Mouse (Mus musculus) urinary bladder, postnatal 14 days (tissue): ENCODE data around the gene Rnf17.

ENCODE experiments used
- DNase-seq: peaks from one replicate; pipeline ENCODE4 v3.0.0; 2021; ENCODE audit warnings: low spot score

Rnf17 gene

GRCm38 (mm10) chr14:56512084-56512483, 109.7 kb downstream of the Rnf17 start:
- no peak for DNase-seq

- DNase-seq, result no peak
Measured at GRCm38 (mm10) chr14:56514775-56515174, 112.4 kb downstream of the Rnf17 start.

DNA sequence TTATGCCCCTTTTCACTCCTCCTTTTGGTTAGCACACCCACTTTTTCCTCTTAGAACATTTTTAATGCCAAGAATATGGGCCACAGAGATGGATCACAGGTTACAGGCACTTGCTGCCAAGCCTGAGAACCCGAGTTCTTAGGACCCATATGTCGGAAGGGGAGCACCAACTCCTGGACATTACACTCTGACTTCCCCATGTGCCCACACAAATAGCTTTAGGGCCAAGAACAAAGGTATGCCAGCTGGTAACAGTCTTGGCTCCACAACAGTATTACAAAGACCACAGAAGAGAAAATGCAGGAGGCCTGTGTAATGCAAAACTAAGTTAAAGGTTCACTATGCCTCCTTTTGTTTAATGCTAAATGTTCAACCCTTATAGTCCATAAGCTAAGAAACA, 128.4 kb downstream of the Rnf17 start:
- no peak for DNase-seq

DNA sequence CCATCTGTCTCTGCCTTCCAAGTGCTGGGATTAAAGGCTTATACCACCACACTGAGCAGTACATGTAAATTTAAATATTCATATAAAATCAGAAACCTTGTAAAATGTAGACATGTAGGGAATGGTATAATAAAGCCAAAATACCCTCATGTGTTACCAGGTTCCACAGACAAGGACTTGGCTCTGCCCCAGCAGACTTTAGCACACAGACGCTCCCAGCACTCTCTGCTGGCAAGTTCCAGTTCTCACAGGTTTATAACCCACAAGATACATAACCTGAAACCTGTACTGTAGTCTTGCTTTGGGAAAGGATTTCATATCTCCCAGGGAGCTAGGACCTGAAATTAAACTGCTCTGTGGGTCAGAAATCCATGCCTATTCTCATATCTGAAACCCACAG, 142.6 kb downstream of the Rnf17 start:
- no peak for DNase-seq

DNA sequence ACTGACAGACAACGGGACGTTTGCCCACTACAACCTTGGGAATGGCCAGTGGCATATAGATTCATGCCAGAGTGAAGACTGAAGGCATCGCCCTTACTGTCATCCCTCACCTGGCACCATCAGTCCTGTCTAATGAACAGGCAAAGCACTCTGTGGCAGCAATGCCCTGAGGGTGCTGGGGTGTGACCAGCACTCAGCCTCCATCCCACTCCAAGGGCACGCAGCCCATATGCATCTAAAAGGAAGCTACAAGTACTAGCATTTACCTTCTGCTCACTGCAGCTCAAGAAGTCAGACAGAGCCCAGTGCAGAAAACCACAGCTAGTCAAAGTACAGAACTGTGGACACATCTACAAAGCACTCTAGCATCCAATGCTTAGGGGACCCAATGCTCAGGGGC, 143.1 kb downstream of the Rnf17 start:
- DNase-seq, result no peak

DNA sequence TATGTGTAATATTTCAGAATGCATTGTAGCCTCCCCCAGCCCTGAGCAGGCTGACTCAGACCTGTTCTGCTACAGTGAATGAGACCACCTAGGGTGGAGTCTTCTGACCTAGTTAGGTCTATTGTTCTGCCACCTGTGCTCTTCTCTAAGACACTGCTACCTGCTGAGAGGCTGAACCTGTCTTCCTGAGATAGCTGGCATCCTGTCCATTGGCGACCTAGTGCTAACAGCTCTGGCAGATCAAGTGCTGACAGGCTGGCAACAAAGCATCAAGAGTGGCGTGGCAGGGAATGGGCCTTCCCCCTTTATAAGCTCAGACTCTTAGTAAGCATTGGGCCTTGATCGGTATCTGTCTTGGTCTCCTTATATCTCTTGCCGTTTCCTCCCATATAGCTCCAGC, 148.6 kb downstream of the Rnf17 start:
- no peak for DNase-seq

GRCm38 (mm10) chr14:56552924-56553323, 150.5 kb downstream of the Rnf17 start:
- DNase-seq, result no peak

DNA sequence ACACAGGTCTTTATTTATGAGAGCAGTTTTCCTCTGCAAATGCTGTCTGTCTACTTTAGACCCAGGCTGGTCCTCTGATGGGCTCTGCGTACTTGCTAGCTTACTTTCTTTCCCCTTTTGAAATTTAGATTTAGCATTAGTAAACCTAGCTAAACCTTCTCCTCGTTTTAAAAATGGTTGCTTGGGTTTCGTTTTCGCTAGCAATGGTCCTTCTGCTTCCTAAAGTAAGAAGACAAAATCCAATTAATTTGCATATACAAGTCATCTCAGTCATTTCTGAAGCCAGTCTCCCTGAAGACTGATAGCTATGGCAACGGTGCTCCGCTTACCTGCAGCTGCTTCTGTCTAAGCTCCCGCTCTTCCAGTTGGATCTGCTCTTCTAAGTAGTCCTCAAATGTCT, 150.9 kb downstream of the Rnf17 start:
- no peak for DNase-seq

DNA sequence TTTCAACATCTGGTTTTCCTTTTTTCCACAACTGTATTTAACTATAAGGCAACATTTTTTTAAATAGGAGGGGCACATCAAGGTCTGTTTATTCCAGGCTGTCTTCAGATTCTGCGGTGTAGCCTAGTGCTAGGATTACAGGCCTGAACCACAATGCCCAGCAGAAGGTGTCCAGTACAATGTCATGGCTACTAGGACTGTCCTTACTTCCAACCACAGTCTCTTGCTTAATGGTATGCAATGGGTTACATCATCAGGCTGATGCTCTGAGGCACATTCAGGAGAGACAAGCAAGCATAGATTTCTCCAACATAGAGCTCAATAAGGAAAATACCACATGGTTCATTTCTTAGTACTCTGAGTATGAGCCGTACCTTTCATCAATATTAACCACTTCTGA, 152.3 kb downstream of the Rnf17 start:
- no peak for DNase-seq

- no peak for DNase-seq
Measured at GRCm38 (mm10) chr14:56559134-56559533, 156.8 kb downstream of the Rnf17 start.

DNA sequence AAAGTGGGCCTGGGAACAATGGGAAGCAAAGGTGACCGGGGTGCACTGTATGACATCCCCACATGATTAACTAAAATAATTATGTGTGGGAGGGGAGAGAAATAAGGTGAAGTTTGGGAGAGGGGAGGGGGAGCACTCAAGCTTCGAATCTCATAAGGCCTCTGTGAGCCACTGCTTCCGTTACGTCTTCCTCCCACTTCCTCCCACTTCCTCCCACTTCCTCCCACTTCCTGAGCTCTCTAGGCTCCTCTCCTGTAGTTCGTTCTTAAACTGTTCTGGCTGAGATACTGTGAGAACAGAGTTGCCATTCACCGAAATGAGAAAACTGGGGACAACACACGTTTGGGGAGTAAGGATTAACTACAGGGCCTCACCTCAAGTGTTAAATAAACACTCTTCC, 165.1 kb downstream of the Rnf17 start:
- DNase-seq, result no peak

GRCm38 (mm10) chr14:56569041-56569440, 166.7 kb downstream of the Rnf17 start:
- DNase-seq, result no peak

- peak; percentile 95 for DNase-seq
Measured at GRCm38 (mm10) chr14:56571310-56572093, 169.1 kb downstream of the Rnf17 start.

- DNase-seq, result no peak
Measured at GRCm38 (mm10) chr14:56572546-56572945, 170.2 kb downstream of the Rnf17 start.
